Mouse (Mus musculus): ENCODE results near the gene Anp32e. TPM values are rescaled to one million over a fixed set of nuclear protein-coding genes. Genes with fewer than 3 reads are reported as not detected.
A peak's percentile ranks its signal among the peaks of the same experiment; 100 is the strongest.

Gene Anp32e
- 218 and 242 TPM in 2 replicates for polyA plus RNA-seq (2015; fragmentation: Nextera tagmentation; extraction: Ambion mirVana)

DNA sequence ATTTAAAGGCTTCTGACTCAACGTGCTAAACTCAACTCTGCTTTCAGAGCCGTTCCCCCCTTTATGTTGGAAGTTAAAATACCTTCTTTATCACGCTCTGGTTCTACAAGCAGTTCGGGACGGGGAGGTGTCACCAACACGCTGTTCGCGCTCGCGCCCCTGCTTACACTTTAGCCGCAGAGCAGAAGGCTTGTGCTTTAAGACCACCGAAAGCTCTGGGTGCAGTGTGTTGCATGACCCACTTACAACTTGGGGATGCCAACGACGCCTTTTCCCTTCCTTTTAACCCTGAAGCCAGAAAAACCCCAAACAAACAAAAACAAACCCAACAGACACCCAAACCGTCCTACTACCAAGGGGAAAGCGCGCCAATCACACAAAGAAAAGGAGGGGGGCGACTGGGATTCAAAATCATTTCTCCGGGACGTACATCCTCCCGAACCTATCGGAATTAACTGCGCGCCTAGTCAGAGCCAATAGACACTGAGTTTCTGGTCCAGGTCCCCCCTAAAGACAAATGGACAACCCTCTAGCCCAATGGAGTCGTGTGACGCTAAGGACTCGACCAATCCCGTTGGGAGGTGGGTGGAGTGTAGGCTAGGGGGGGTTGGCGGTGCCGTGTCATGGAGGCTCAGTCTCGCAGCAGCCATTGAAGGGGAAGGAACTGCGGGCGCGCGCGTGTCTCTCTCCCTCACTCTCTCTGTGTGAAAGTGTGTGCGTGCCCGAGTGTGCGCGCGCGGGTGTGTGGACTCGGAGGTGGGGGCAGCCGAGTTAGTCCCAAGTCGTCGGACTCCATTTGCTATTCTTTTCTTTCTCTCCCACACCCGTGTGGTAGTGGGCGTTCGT, at the start of gene Anp32e:
TSS of gene Anp32e (plus strand) at position 589 of the 846 bp plus-strand sequence.
- peaks cover 32% of the 10 kb centered on the region for H3K4me1 ChIP-seq (replicated peaks)
- ATAC-seq, result peak; percentile 100
- WGBS, result under 1% methylated on average over 49 of the region's 49 CpGs

DNA sequence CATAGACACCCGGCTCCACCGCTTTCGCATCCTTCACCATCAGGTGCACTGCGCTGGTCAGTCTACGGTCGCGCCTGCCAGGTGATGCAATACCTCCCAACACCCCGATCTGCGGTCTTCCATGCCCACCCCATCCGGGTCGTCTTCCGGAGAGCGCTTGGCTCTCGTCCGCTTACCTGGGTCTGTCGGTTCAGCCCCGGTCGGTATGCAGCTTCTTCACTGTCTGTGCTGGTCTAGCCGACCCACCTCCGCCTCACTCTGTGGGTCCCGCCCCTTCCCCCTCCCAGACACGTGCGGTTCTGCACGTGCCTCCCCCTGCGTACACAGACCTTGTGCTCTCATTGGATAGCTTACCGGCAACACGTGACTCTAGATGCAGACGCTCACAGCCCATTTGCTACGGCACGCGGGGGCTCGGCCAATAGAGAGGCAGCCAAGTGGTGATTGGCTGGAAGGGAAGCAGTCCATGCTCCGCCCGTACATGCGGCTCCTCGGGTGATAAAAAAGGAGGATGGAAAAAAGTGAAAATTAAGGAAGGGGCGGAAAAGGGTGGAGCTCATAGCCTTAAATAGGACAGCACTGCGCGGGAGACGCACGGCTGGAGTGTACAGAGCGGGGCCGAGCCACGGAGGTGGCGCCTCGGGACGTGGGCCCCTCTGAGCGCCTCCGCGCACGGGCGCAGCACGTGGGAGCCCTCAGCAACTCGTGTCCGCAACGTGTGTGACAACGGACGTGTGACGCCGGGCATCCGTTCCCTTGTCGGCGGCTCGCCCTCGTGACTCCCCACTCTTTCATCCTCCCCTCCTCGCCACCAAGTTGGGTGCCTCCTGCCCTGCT, 46.8 kb upstream of the Anp32e start, which contains the start of gene Ciart:
TSS of gene Ciart (minus strand) at position 273 of the 837 bp plus-strand sequence.
- Histone ChIP-seq H3K9ac (replicated peaks) (peak within 1 kb of the TSS; percentile 62), H3K4me2 (replicated peaks) (peak within 1 kb of the TSS; percentile 98), H3K36me3 (no peaks in the 10 kb centered on the region), H3K9me3 (no peaks in the 10 kb centered on the region), H3K4me3 (replicated peaks) (peak within 1 kb of the TSS; percentile 57), H3K4me1 (replicated peaks) (peaks cover 16% of the 10 kb centered on the region), H3K27me3 (peaks cover 15% of the 10 kb centered on the region), H3K27ac (no peak within 1 kb of the TSS)
- ATAC-seq, result peak; percentile 99
- WGBS, result under 1% methylated on average over 66 of the region's 66 CpGs

More for the DNA sequence above, at the start of gene Anp32e:
- peak within 1 kb of the TSS; percentile 89 for H3K9ac ChIP-seq (replicated peaks)
- peak within 1 kb of the TSS; percentile 83 for H3K27ac ChIP-seq
- no peaks in the 10 kb centered on the region for H3K27me3 ChIP-seq
- peak within 1 kb of the TSS; percentile 90 for H3K4me3 ChIP-seq (replicated peaks)
- no peaks in the 10 kb centered on the region for H3K9me3 ChIP-seq
- H3K4me2 ChIP-seq (replicated peaks), result peak within 1 kb of the TSS; percentile 73
- peaks cover 7% of the 10 kb centered on the region for H3K36me3 ChIP-seq

GRCm38 (mm10) chr3:95882816-95883425, 46.1 kb upstream of the Anp32e start:
- WGBS, result 3% methylated on average over 24 of the region's 24 CpGs
- Histone ChIP-seq H3K27ac (no peak overlapping the region), H3K36me3 (no peaks in the 10 kb centered on the region), H3K9me3 (no peaks in the 10 kb centered on the region), H3K9ac (replicated peaks) (peak overlapping the region; percentile 42), H3K4me3 (replicated peaks) (peak overlapping the region; percentile 57), H3K27me3 (peaks cover 15% of the 10 kb centered on the region), H3K4me2 (replicated peaks) (peak overlapping the region; percentile 98), H3K4me1 (replicated peaks) (peaks cover 16% of the 10 kb centered on the region)
- no peak for ATAC-seq

- Histone ChIP-seq H3K27me3 (peaks cover 15% of the 10 kb centered on the region), H3K9ac (replicated peaks) (no peak overlapping the region), H3K4me2 (replicated peaks) (no peak overlapping the region), H3K9me3 (no peaks in the 10 kb centered on the region), H3K36me3 (no peaks in the 10 kb centered on the region), H3K4me1 (replicated peaks) (peaks cover 16% of the 10 kb centered on the region), H3K4me3 (replicated peaks) (no peak overlapping the region), H3K27ac (no peak overlapping the region)
- ATAC-seq, result no peak
- 84% methylated on average over 5 of the region's 5 CpGs for WGBS
These were observed 44.6 kb upstream of the Anp32e start for GRCm38 (mm10) chr3:95884400-95884799.

GRCm38 (mm10) chr3:95887596-95887995, 41.5 kb upstream of the Anp32e start:
- ATAC-seq, result no peak
- Histone ChIP-seq H3K27ac (no peak overlapping the region), H3K9me3 (no peaks in the 10 kb centered on the region), H3K4me3 (replicated peaks) (no peak overlapping the region), H3K27me3 (peaks cover 18% of the 10 kb centered on the region; the same call in 1 of the 2 replicates), H3K4me1 (replicated peaks) (peaks cover 11% of the 10 kb centered on the region), H3K36me3 (no peaks in the 10 kb centered on the region), H3K4me2 (replicated peaks) (no peak overlapping the region), H3K9ac (replicated peaks) (no peak overlapping the region)
- WGBS, result 84% methylated on average over 4 of the region's 4 CpGs

GRCm38 (mm10) chr3:95889664-95890063, 39.4 kb upstream of the Anp32e start:
- Histone ChIP-seq H3K4me1 (replicated peaks) (peaks cover 16% of the 10 kb centered on the region), H3K27ac (no peak overlapping the region), H3K27me3 (peaks cover 13% of the 10 kb centered on the region; the same call in 1 of the 2 replicates), H3K4me2 (replicated peaks) (no peak overlapping the region), H3K9me3 (no peaks in the 10 kb centered on the region), H3K36me3 (no peaks in the 10 kb centered on the region), H3K9ac (replicated peaks) (no peak overlapping the region), H3K4me3 (replicated peaks) (no peak overlapping the region)
- WGBS, result 85% methylated on average over 3 of the region's 3 CpGs
- ATAC-seq, result no peak

- peak within 1 kb of the TSS; percentile 30; the same call in 1 of the 2 replicates for H3K9ac ChIP-seq (replicated peaks)
- no peaks in the 10 kb centered on the region for H3K9me3 ChIP-seq
- H3K4me2 ChIP-seq (replicated peaks), result no peak within 1 kb of the TSS
- no peak within 1 kb of the TSS for H3K4me3 ChIP-seq (replicated peaks)
- WGBS, result 27% methylated on average over 12 of the region's 12 CpGs
- H3K27me3 ChIP-seq, result 0 out of 2 replicates have a peak, but pooled peaks cover 10% of the 10 kb centered on the region
- H3K27ac ChIP-seq, result no peak within 1 kb of the TSS; the same call in 1 of the 2 replicates
- H3K4me1 ChIP-seq (replicated peaks), result peaks cover 29% of the 10 kb centered on the region
- H3K36me3 ChIP-seq, result no peaks in the 10 kb centered on the region
- no peak for ATAC-seq
These were observed 37.6 kb upstream of the Anp32e start, which contains the start of gene BC028528 for GRCm38 (mm10) chr3:95891211-95892065. Gene BC028528, minus strand, starts transcription at chr3:95892005.

GRCm38 (mm10) chr3:95892066-95893052, 36.7 kb upstream of the Anp32e start:
- 0 out of 2 replicates have a peak, but pooled peaks cover under 1% of the 10 kb centered on the region for H3K36me3 ChIP-seq
- peaks cover 29% of the 10 kb centered on the region for H3K4me1 ChIP-seq (replicated peaks)
- ATAC-seq, result no peak
- WGBS, result 43% methylated on average over 11 of the region's 11 CpGs
- no peak overlapping the region for H3K4me3 ChIP-seq (replicated peaks)
- H3K4me2 ChIP-seq (replicated peaks), result no peak overlapping the region
- no peaks in the 10 kb centered on the region for H3K9me3 ChIP-seq
- H3K9ac ChIP-seq (replicated peaks), result no peak overlapping the region; the same call in 1 of the 2 replicates
- no peak overlapping the region; the same call in 1 of the 2 replicates for H3K27ac ChIP-seq
- H3K27me3 ChIP-seq, result 0 out of 2 replicates have a peak, but pooled peaks cover 10% of the 10 kb centered on the region

GRCm38 (mm10) chr3:95893126-95893525, 35.9 kb upstream of the Anp32e start:
- Histone ChIP-seq H3K9ac (replicated peaks) (peak overlapping the region; percentile 15; the same call in 1 of the 2 replicates), H3K4me1 (replicated peaks) (peaks cover 29% of the 10 kb centered on the region), H3K27ac (peak overlapping the region; percentile 49), H3K27me3 (0 out of 2 replicates have a peak, but pooled peaks cover 10% of the 10 kb centered on the region), H3K4me2 (replicated peaks) (peak overlapping the region; percentile 51), H3K4me3 (replicated peaks) (peak overlapping the region; percentile 67), H3K36me3 (peaks cover 6% of the 10 kb centered on the region; the same call in 1 of the 2 replicates), H3K9me3 (no peaks in the 10 kb centered on the region)
- ATAC-seq, result no peak
- WGBS, result 29% methylated on average over 7 of the region's 7 CpGs

Measured in midbrain, embryonic 13.5 days (tissue).